Comparison of ENCODE assay signal across 8 mouse cellular contexts in the genomic region with DNA sequence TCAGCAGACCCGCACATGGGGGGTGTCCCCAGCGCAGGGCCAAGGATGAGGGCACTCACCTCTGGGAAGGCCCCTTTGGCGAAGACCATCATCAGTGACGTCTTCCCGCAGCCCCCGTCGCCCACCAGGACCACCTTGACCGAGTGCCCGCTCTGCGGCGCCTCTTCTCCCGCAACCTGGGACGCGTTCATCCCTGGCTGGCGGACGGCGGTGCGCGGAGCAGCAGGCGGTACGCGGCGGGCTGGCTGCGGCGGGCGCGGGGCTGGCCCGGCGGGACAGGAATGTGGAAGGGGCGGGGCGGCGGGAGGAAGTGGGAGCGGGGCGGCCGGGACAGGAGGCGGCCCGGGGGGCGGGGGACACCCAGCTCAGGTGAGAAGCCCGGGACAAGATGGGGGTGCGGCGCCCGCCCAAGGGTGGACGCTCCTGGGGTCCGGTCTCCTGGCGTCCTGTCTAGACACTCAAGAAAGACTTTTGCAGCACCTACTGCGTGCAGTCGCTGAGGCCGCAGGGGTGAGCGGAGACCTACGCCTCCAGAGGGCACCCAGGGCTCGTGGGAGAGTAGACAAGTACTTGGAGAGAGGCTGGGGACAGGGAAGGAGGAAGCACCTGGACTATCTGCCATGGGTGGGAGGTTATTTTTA. TPM values are rescaled to one million over a fixed set of nuclear protein-coding genes. Genes with fewer than 3 reads are reported as not detected.
DNase-seq lines count a peak whose midpoint lies in the region; ATAC-seq and TF ChIP-seq lines count a peak whose summit lies in the region.

A gene (minus strand): TSS at position 272 of the 641 bp plus-strand sequence.

- peak within 1 kb of the TSS; percentile 70 for H3K9ac ChIP-seq in lung, embryonic 15.5 days

- no peaks in the 10 kb centered on the region for H3K9me3 ChIP-seq in lung, embryonic 15.5 days

- H3K27ac ChIP-seq in bone marrow macrophage, adult 2 months (ENCODE audit: insufficient read depth, low read depth, low read length): peak within 1 kb of the TSS; percentile 57
- H3K27ac ChIP-seq in kidney, adult 2 months (ENCODE audit: insufficient read depth, low read depth, low read length): peak within 1 kb of the TSS; percentile 62
- H3K27ac ChIP-seq in lung, embryonic 15.5 days: peak within 1 kb of the TSS; percentile 67
- peak within 1 kb of the TSS; percentile 98 for H3K27ac ChIP-seq in small intestine, adult 2 months (ENCODE audit: insufficient read depth, low read depth, low read length)

- WGBS in kidney, adult 2 months: under 1% methylated on average over 49 of the region's 51 CpGs
- WGBS in lung, embryonic 15.5 days: under 1% methylated on average over 46 of the region's 51 CpGs
- WGBS in small intestine, adult 2 months: under 1% methylated on average over 50 of the region's 51 CpGs

- H3K4me3 ChIP-seq in bone marrow macrophage, adult 2 months (ENCODE audit: insufficient read depth, low read length): peak within 1 kb of the TSS; percentile 67
- peak within 1 kb of the TSS; percentile 75 for H3K4me3 ChIP-seq in kidney, adult 2 months (ENCODE audit: insufficient read depth, low read depth, low read length)
- H3K4me3 ChIP-seq in lung, embryonic 15.5 days: peak within 1 kb of the TSS; percentile 75
- peak within 1 kb of the TSS; percentile 96 for H3K4me3 ChIP-seq in small intestine, adult 2 months (ENCODE audit: low read depth, low read length)

- H3K27me3 ChIP-seq in kidney, adult 2 months (replicated peaks; ENCODE audit: control insufficient read depth, insufficient read depth, low read length): no peaks in the 10 kb centered on the region
- no peaks in the 10 kb centered on the region for H3K27me3 ChIP-seq in lung, embryonic 15.5 days
- H3K27me3 ChIP-seq in small intestine, adult 2 months (ENCODE audit: control insufficient read depth, insufficient read depth, low read length): no peaks in the 10 kb centered on the region

- H3K4me2 ChIP-seq in lung, embryonic 15.5 days: peak within 1 kb of the TSS; percentile 93

- peak; percentile 32 for DNase-seq in cerebellum, adult 9-11 months
- no peak for DNase-seq in cerebellum, adult 11 months
- DNase-seq in heart, adult 18-20 months: peak; percentile 67 to 73
- peak; percentile 83 for DNase-seq in kidney, adult 2 months
- DNase-seq in frontal cortex, postnatal 10 days (ENCODE audit: low spot score in 2 of 2): no peak

- no peak for TF ChIP-seq POLR2A in bone marrow macrophage, adult 2 months (IDR thresholded peaks at IDR 0.05; ENCODE audit: borderline replicate concordance, low read depth, low read length)
- no peak for TF ChIP-seq POLR2A in kidney, adult 2 months (IDR thresholded peaks at IDR 0.05; ENCODE audit: low read depth, low read length)
- no peak for TF ChIP-seq POLR2A in small intestine, adult 2 months (IDR thresholded peaks at IDR 0.05; ENCODE audit: low read depth, low read length)

- peak; percentile 57 for ATAC-seq in lung, embryonic 15.5 days (ENCODE audit: borderline replicate concordance, extremely low read depth, low FRiP score, low TSS enrichment)

- TF ChIP-seq CTCF in bone marrow macrophage, adult 2 months (IDR thresholded peaks at IDR 0.05; ENCODE audit: low read depth, low read length): 0 out of 2 replicates have a peak, but pooled peaks have one; percentile 27
- no peak for TF ChIP-seq CTCF in kidney, adult 2 months (conservative IDR thresholded peaks at IDR 0.05; ENCODE audit: insufficient read depth, insufficient read length, low read depth, low read length)
- TF ChIP-seq CTCF in small intestine, adult 2 months (IDR thresholded peaks at IDR 0.05; ENCODE audit: extremely low read depth, insufficient read length, insufficient replicate concordance, low read depth, low read length): no peak

- no peaks in the 10 kb centered on the region for H3K36me3 ChIP-seq in kidney, adult 2 months (ENCODE audit: control insufficient read depth, insufficient read depth, low read length)
- no peaks in the 10 kb centered on the region for H3K36me3 ChIP-seq in lung, embryonic 15.5 days
- no peaks in the 10 kb centered on the region for H3K36me3 ChIP-seq in small intestine, adult 2 months (ENCODE audit: control insufficient read depth, insufficient read depth, low read length)

- peaks cover 27% of the 10 kb centered on the region for H3K4me1 ChIP-seq in bone marrow macrophage, adult 2 months (ENCODE audit: control insufficient read depth, insufficient read depth, low read length)
- peaks cover 32% of the 10 kb centered on the region for H3K4me1 ChIP-seq in kidney, adult 2 months (ENCODE audit: control insufficient read depth, insufficient read depth, low read length)
- peaks cover 41% of the 10 kb centered on the region for H3K4me1 ChIP-seq in lung, embryonic 15.5 days
- H3K4me1 ChIP-seq in small intestine, adult 2 months (ENCODE audit: control insufficient read depth, insufficient read depth, insufficient read length, low read length): peaks cover 29% of the 10 kb centered on the region

RNA-seq across cellular contexts. Expression of the gene that starts here (rescaled TPM):
- polyA plus RNA-seq in bone marrow macrophage, adult 2 months (2012; ENCODE audit: insufficient read depth, insufficient read length, missing spikeins): 1.1 and 1.4 TPM in 2 replicates
- 1 to 10 TPM; 5.4 to 5.8 TPM for total RNA-seq in heart, adult 18-20 months (2021)
- 35.1 and 35.6 TPM in 2 replicates for polyA plus RNA-seq in kidney, adult 2 months (2012; rRNA removed)
- 37.9 and 45.3 TPM in 2 replicates for polyA plus RNA-seq in lung, embryonic 15.5 days (2015; fragmentation: Nextera tagmentation; extraction: Ambion mirVana)
- 56.0 and 168 TPM in 2 replicates for polyA plus RNA-seq in small intestine, adult 2 months (2012; rRNA removed)

Comparison
In these comparisons a context has a peak if more than half of its experiments do, and no peak if none do; other contexts are left out.
1. RNA of the gene that starts here (polyA plus RNA-seq): 56.0 to 168 TPM in small intestine, adult 2 months, 37.9 to 45.3 TPM in lung, embryonic 15.5 days and 35.1 to 35.6 TPM in kidney, adult 2 months; 1.1 to 1.4 TPM in bone marrow macrophage, adult 2 months; every median in the first group is over 10 times any median in the second.
2. DNase-seq: peak in cerebellum, adult 9-11 months (single experiment), heart, adult 18-20 months (2 of 2) and kidney, adult 2 months (single experiment); none in cerebellum, adult 11 months (single experiment) and frontal cortex, postnatal 10 days (0 of 2).
3. Peak in every context shown above with its lines, with median percentiles within 50 percentile points of each other: H3K27ac ChIP-seq and H3K4me3 ChIP-seq.